Mouse (Mus musculus) erythroblast, embryonic 14.5 days (primary cell): Measurements from ENCODE around the gene Adamtsl1. TPM values are rescaled to one million over a fixed set of nuclear protein-coding genes. Genes with fewer than 3 reads are reported as not detected.

Source experiments
- H3K27me3 ChIP-seq: 2 replicates; pipeline ENCODE4 v1.6.1; 2012; ENCODE audit warnings: inconsistent platforms; ENCODE audit not compliant: control insufficient read depth
- H3K36me3 ChIP-seq: 2 replicates; pipeline ENCODE4 v1.6.1; 2012; ENCODE audit warnings: mild to moderate bottlenecking, inconsistent platforms; ENCODE audit not compliant: control insufficient read depth
- H3K4me1 ChIP-seq: 2 replicates; pipeline ENCODE4 v1.6.1; 2012; ENCODE audit warnings: inconsistent platforms; ENCODE audit not compliant: control insufficient read depth
- H3K4me3 ChIP-seq: replicated peaks from 2 replicates; pipeline ENCODE3; 2012; ENCODE audit warnings: moderate library complexity, mild to moderate bottlenecking, inconsistent platforms
- H3K9me3 ChIP-seq: 2 replicates; pipeline ENCODE4 v1.6.1; 2012; ENCODE audit warnings: low read length, inconsistent platforms, mixed read lengths; ENCODE audit not compliant: control insufficient read depth
- GATA1 ChIP-seq: IDR thresholded peaks from 2 replicates; pipeline ENCODE4 v1.6.1; 2012; ENCODE audit warnings: low read length, inconsistent platforms, mixed read lengths
- TAL1 ChIP-seq: IDR thresholded peaks from 3 replicates; pipeline ENCODE4 v1.6.1; 2012; ENCODE audit warnings: low read length, inconsistent platforms, mixed read lengths
- polyA plus RNA-seq: library from polyadenylated mRNA; stranded (reverse); fragments of >175 nt; gene quantifications from 2 replicates; pipeline ENCODE4 v1.2.3, GENCODE M21; 2012

Gene Adamtsl1
- polyA plus RNA-seq, 1 experiment, result not detected

GRCm38 (mm10) chr4:86068875-86069718 lies 555.1 kb downstream of the Adamtsl1 start:
- Histone ChIP-seq H3K27me3 (no peaks in the 10 kb centered on the region), H3K36me3 (no peaks in the 10 kb centered on the region), H3K4me1 (no peaks in the 10 kb centered on the region), H3K9me3 (no peaks in the 10 kb centered on the region), H3K4me3 (no peak overlapping the region)
- TF ChIP-seq GATA1 (no peak), TAL1 (no peak)

DNA sequence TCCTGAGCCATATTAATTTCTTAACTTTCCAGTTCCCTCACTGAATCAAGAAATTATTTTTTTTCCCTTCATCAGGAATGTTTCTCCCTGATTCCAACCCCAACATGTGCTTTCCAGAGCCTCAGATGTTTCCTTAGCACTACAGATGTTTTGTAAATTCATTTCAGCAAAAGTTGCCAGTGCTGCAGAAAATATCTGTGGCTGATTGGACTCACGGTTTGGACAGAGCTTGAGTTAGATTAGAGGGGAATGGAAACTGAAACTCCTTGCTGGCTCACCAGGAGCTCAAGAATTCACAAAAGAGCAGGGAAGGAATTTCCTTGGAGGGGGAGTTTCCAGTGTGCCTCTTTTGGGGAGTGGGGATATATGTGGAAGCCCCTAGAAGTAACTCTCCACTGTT lies 560.9 kb downstream of the Adamtsl1 start:
- no peaks in the 10 kb centered on the region for H3K27me3 ChIP-seq
- H3K36me3 ChIP-seq, result no peaks in the 10 kb centered on the region
- TF ChIP-seq TAL1, result no peak
- TF ChIP-seq GATA1, result no peak
- H3K9me3 ChIP-seq, result no peaks in the 10 kb centered on the region
- no peaks in the 10 kb centered on the region for H3K4me1 ChIP-seq
- no peak overlapping the region for H3K4me3 ChIP-seq

- Histone ChIP-seq H3K27me3 (no peaks in the 10 kb centered on the region), H3K4me1 (no peaks in the 10 kb centered on the region), H3K36me3 (no peaks in the 10 kb centered on the region), H3K4me3 (no peak overlapping the region), H3K9me3 (no peaks in the 10 kb centered on the region)
- TF ChIP-seq TAL1, result no peak
These were observed 563.4 kb downstream of the Adamtsl1 start for GRCm38 (mm10) chr4:86077355-86077754.

- Histone ChIP-seq H3K4me3 (no peak overlapping the region), H3K9me3 (no peaks in the 10 kb centered on the region), H3K4me1 (no peaks in the 10 kb centered on the region), H3K36me3 (no peaks in the 10 kb centered on the region), H3K27me3 (no peaks in the 10 kb centered on the region)
- TF ChIP-seq TAL1 (no peak), GATA1 (no peak)
These were observed 563.9 kb downstream of the Adamtsl1 start for GRCm38 (mm10) chr4:86077854-86078253.

DNA sequence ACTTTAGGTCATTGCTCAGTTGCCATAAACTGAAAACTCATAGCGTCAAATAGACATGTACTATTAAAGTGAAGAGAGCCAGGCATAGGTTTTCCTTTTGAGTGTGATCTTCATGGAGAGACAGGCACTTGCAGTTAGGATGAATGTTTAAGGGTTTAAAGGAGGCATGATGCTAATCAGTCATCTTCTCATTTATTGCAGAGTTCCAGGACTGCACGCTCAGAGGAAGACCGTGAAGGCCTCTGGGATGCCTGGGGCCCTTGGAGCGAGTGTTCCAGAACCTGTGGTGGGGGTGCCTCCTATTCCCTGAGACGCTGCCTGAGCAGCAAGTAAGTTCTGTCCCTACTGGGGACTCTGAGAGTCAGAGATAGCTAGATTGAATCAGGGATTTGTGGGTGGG lies 573.5 kb downstream of the Adamtsl1 start:
- TF ChIP-seq GATA1 (no peak), TAL1 (no peak)
- Histone ChIP-seq H3K36me3 (no peaks in the 10 kb centered on the region), H3K4me3 (no peak overlapping the region), H3K9me3 (no peaks in the 10 kb centered on the region), H3K27me3 (no peaks in the 10 kb centered on the region), H3K4me1 (no peaks in the 10 kb centered on the region)

GRCm38 (mm10) chr4:86103207-86103606 lies 589.2 kb downstream of the Adamtsl1 start:
- Histone ChIP-seq H3K9me3 (peaks cover 1% of the 10 kb centered on the region; the same call in 1 of the 2 replicates), H3K4me3 (no peak overlapping the region), H3K4me1 (no peaks in the 10 kb centered on the region), H3K27me3 (no peaks in the 10 kb centered on the region), H3K36me3 (no peaks in the 10 kb centered on the region)
- no peak for TF ChIP-seq GATA1
- no peak for TF ChIP-seq TAL1

GRCm38 (mm10) chr4:86108325-86108724 lies 594.4 kb downstream of the Adamtsl1 start:
- H3K27me3 ChIP-seq, result no peaks in the 10 kb centered on the region
- H3K9me3 ChIP-seq, result peaks cover 4% of the 10 kb centered on the region; the same call in 1 of the 2 replicates
- no peak for TF ChIP-seq GATA1
- no peak for TF ChIP-seq TAL1
- H3K36me3 ChIP-seq, result no peaks in the 10 kb centered on the region
- H3K4me3 ChIP-seq, result no peak overlapping the region
- H3K4me1 ChIP-seq, result no peaks in the 10 kb centered on the region

DNA sequence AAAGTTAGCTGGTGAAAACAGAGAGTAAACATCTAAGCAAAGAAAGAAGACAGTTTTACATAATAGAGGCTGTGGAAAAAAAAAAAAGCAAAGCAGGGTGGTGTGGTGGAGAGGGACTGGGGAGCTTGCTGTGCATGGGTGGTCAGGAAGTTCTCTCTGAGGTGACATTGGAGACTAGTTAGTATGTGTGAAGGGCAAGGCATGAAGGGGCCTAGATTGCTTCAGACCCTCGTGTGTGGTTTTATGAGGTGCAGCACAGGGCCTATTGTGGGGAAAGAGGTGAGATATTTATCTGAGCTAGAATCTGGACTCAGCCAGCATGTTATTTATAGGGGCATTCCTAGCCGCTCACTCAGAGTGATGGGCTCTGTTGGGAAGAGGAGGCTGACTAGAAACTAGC lies 605.1 kb downstream of the Adamtsl1 start:
- no peak for TF ChIP-seq GATA1
- TF ChIP-seq TAL1, result no peak
- Histone ChIP-seq H3K36me3 (no peaks in the 10 kb centered on the region), H3K4me3 (no peak overlapping the region), H3K4me1 (no peaks in the 10 kb centered on the region), H3K27me3 (no peaks in the 10 kb centered on the region), H3K9me3 (no peaks in the 10 kb centered on the region)

DNA sequence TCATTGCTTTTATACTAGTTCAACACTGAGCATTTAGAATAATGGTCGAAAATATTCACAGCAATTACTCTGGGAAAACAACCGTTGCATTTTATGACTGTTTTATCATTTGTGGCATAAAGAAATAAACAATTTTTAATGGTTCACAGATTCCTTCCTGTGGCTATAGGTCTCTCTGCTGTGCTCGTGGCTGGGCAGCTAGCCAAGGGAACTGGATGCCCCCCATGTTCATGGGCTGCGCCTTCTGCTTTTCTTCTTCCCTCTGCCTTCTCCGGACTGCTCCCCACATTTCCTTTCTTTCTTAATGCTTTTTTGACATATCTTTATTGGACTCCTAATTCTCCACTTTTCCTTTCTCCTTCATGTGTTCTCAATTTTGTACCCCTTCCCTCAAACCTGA lies 608.5 kb downstream of the Adamtsl1 start:
- no peaks in the 10 kb centered on the region for H3K9me3 ChIP-seq

More for the DNA sequence above, 608.5 kb downstream of the Adamtsl1 start:
- no peaks in the 10 kb centered on the region for H3K36me3 ChIP-seq
- TF ChIP-seq TAL1 (no peak), GATA1 (no peak)
- no peak overlapping the region for H3K4me3 ChIP-seq
- H3K4me1 ChIP-seq, result no peaks in the 10 kb centered on the region
- no peaks in the 10 kb centered on the region for H3K27me3 ChIP-seq
